Mouse (Mus musculus) MEL (cell line): ENCODE results near the gene Rftn2.

Source experiments
- CHD1 ChIP-seq: IDR thresholded peaks from 2 replicates; pipeline ENCODE4 v1.6.1; 2012; ENCODE audit warnings: low read depth, mild to moderate bottlenecking, inconsistent platforms, low read length, improper control_type of control experiment
- CHD2 ChIP-seq: IDR thresholded peaks from 2 replicates; pipeline ENCODE4 v1.6.1; 2011; ENCODE audit warnings: low read length, improper control_type of control experiment
- CTCF ChIP-seq, 3 experiments: IDR thresholded peaks in 2 of 3; conservative IDR thresholded peaks in 1 of 3; 2 replicates each; pipeline ENCODE4 v1.5.1; 2011 to 2012; ENCODE audit warnings: low read length in 3 of 3, low read depth in 2 of 3, mild to moderate bottlenecking in 2 of 3, improper control_type of control experiment in 1 of 3, inconsistent platforms in 1 of 3, mixed read lengths in 1 of 3, moderate library complexity in 1 of 3; ENCODE audit not compliant: control insufficient read depth in 1 of 3, insufficient read depth in 1 of 3, poor library complexity in 1 of 3, severe bottlenecking in 1 of 3
- EP300 ChIP-seq, 2 experiments: IDR thresholded peaks; 2 replicates each; pipeline ENCODE4 v1.6.1; 2011; ENCODE audit warnings: improper control_type of control experiment in 2 of 2, low read length in 2 of 2, low read depth in 1 of 2, mild to moderate bottlenecking in 1 of 2
- GABPA ChIP-seq: IDR thresholded peaks from 2 replicates; pipeline ENCODE4 v1.6.1; 2012; ENCODE audit warnings: low read depth, mild to moderate bottlenecking, inconsistent platforms, low read length, improper control_type of control experiment, moderate library complexity
- MAFK ChIP-seq: IDR thresholded peaks from 2 replicates; pipeline ENCODE4 v1.6.1; 2011; ENCODE audit warnings: low read depth, mild to moderate bottlenecking, low read length, improper control_type of control experiment, borderline replicate concordance
- MXI1 ChIP-seq: IDR thresholded peaks from 2 replicates; pipeline ENCODE4 v1.6.1; 2011; ENCODE audit warnings: mild to moderate bottlenecking, low read depth, low read length, improper control_type of control experiment
- MYC ChIP-seq: IDR thresholded peaks from 2 replicates; pipeline ENCODE4 v1.6.1; 2011; ENCODE audit warnings: low read depth, mild to moderate bottlenecking, low read length, improper control_type of control experiment, moderate library complexity
- POLR2A ChIP-seq, 2 experiments: IDR thresholded peaks; 2 replicates each; pipeline ENCODE4 v1.6.1; 2011 to 2012; ENCODE audit warnings: low read length in 2 of 2, mild to moderate bottlenecking in 2 of 2, control low read depth in 1 of 2, improper control_type of control experiment in 1 of 2, low read depth in 1 of 2, moderate library complexity in 1 of 2; ENCODE audit not compliant: control insufficient read depth in 1 of 2, insufficient read depth in 1 of 2, poor library complexity in 1 of 2
- TAL1 ChIP-seq: IDR thresholded peaks from 2 replicates; pipeline ENCODE4 v1.6.1; 2012; ENCODE audit warnings: mild to moderate bottlenecking, inconsistent platforms, low read length, moderate library complexity, mixed read lengths
- TBP ChIP-seq: IDR thresholded peaks from 2 replicates; pipeline ENCODE4 v1.8.0; 2011; ENCODE audit warnings: low read depth, low read length, improper control_type of control experiment
- USF2 ChIP-seq, 2 experiments: IDR thresholded peaks; 2 replicates each; pipeline ENCODE4 v1.6.1; 2011 to 2012; ENCODE audit warnings: improper control_type of control experiment in 2 of 2, low read length in 2 of 2, borderline replicate concordance in 1 of 2, inconsistent platforms in 1 of 2, low read depth in 1 of 2, mild to moderate bottlenecking in 1 of 2; ENCODE audit not compliant: insufficient read depth in 1 of 2

DNA sequence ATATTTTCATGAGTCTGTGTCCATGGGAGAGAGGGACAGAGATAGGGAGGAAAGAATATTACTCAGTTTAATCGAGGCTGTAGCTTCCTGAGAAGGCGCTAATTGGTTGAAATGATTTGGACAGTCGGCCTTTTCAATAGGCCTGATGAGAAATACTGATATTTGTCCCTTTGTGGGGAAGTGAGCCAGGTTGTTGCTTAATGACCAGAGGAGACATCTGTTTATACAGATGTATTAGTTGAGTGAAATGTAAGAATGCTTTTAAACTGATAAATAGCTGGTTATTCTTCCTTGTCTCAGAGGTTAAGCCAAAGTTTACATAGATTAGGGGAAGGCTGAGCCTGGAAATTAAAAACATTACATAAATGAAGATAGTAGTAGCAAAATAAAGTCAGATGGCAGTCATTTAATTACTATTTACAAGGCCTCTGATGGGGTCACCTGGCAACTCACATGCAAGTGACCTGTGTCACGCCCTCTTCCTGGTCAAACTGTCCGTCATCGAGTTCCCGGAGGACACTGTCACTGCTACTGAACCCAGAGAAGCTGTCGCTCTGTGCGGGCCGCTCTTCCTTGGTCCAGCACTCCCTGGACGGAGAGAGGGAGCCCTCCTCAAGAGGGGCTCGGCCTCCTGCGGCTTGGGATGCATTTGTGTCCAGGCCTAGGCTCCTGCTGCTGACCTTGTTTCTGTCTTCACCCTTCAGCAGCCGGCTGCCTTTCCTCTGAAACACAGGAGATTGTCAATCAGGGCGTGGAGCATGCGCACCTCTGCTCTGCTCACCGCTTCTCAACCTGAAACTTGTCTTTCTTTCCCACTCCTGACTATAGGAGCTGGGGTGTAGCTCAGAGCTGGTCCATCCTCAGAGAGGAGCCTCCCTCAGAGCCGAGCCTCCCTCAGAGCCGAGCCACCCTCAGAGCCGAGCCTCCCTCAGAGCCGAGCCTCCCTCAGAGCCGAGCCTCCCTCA, 54.9 kb downstream of the Rftn2 start:
- TF ChIP-seq CHD1 (no peak), POLR2A (IDR thresholded peaks at IDR 0.05; ENCODE audit: control insufficient read depth in 1 of 2, insufficient read depth in 1 of 2, low read depth in 1 of 2, low read length in 2 of 2, poor library complexity in 1 of 2) (no peak), CTCF (IDR thresholded peaks at IDR 0.05 in 2 of 3, conservative IDR thresholded peaks at IDR 0.05 in 1 of 3; ENCODE audit: control insufficient read depth in 1 of 3, insufficient read depth in 1 of 3, low read depth in 2 of 3, low read length in 3 of 3, poor library complexity in 1 of 3, severe bottlenecking in 1 of 3) (no peak), USF2 (IDR thresholded peaks at IDR 0.05; ENCODE audit: borderline replicate concordance in 1 of 2, insufficient read depth in 1 of 2, low read depth in 1 of 2, low read length in 2 of 2) (no peak), MYC (no peak), GABPA (no peak), TAL1 (no peak), EP300 (IDR thresholded peaks at IDR 0.05; ENCODE audit: low read depth in 1 of 2, low read length in 2 of 2) (no peak), TBP (no peak), MAFK (no peak), CHD2 (no peak), MXI1 (no peak)
